1 mouse cellular context compared by ENCODE assay signal in genomic region chr17:5197765-5198164, GRCm38 (mm10).
TF ChIP-seq lines count a peak whose summit lies in the region.

No protein-coding gene starts in this region.

TF ChIP-seq in MEL, 35 proteins besides CTCF, POLR2A, EP300 and RAD21 (continued from another document):
- no peak for TF ChIP-seq MAFK (IDR thresholded peaks at IDR 0.05; ENCODE audit: borderline replicate concordance, low read depth, low read length)
- no peak for TF ChIP-seq POLR2AphosphoS2 (IDR thresholded peaks at IDR 0.05; ENCODE audit: low read length)
- no peak for TF ChIP-seq USF2 (IDR thresholded peaks at IDR 0.05; ENCODE audit: borderline replicate concordance in 1 of 2, insufficient read depth in 1 of 2, low read depth in 1 of 2, low read length in 2 of 2)
- TF ChIP-seq BHLHE40 (IDR thresholded peaks at IDR 0.05; ENCODE audit: borderline replicate concordance, low read depth, low read length), result no peak
TF ChIP-seq in MEL: peak in this region for 0.
